Comparison of ENCODE assay signal across 7 mouse cellular contexts in the genomic region with DNA sequence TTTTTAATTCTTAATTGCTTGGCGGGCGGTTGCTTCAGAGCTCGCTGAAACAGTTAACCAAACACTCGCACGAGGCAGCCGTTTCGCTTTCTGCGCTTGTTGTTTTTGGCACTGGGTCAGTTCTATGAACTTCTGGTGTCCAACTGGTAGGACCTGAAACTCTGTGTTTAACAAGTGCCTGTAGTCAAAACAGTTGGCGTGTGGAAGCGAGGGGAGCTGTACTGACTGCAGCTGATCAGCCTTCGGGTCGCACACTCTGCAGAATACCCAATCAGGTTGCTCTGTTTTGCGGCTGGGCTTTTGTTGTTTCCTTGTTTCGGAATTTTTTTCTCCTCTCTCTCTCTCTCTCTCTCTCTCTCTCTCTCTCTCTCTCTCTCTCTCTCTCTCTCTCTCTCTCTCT.
DNase-seq lines count a peak whose midpoint lies in the region; ATAC-seq and TF ChIP-seq lines count a peak whose summit lies in the region.

No protein-coding gene starts in this region.

- H3K4me1 ChIP-seq in hindbrain, embryonic 13.5 days (replicated peaks): peaks cover 27% of the 10 kb centered on the region
- peaks cover 45% of the 10 kb centered on the region for H3K4me1 ChIP-seq in megakaryocyte, embryonic 14.5 days
- H3K4me1 ChIP-seq in small intestine, adult 2 months (ENCODE audit: control insufficient read depth, insufficient read depth, insufficient read length, low read length): no peaks in the 10 kb centered on the region

- H3K9me3 ChIP-seq in hindbrain, embryonic 13.5 days: no peaks in the 10 kb centered on the region
- H3K9me3 ChIP-seq in megakaryocyte, embryonic 14.5 days: no peaks in the 10 kb centered on the region

- peak; percentile 83 for DNase-seq in NIH3T3 (ENCODE audit: low read depth)
- DNase-seq in brain, embryonic 18.5 days (ENCODE audit: low read depth, low spot score): peak; percentile 45
- DNase-seq in forelimb bud, embryonic 11.5 days (ENCODE audit: low read depth, low spot score): peak; percentile 62
- DNase-seq in layer of hippocampus, postnatal 10 days (ENCODE audit: low spot score in 2 of 2): peak; percentile 44 to 47

- peak; percentile 70; the same call in 1 of the 2 replicates for ATAC-seq in hindbrain, embryonic 13.5 days (ENCODE audit: low FRiP score)

- peak overlapping the region; percentile 61 for H3K4me2 ChIP-seq in hindbrain, embryonic 13.5 days

- no peaks in the 10 kb centered on the region for H3K36me3 ChIP-seq in hindbrain, embryonic 13.5 days
- peaks cover 12% of the 10 kb centered on the region for H3K36me3 ChIP-seq in megakaryocyte, embryonic 14.5 days (replicated peaks; ENCODE audit: low read length)
- no peaks in the 10 kb centered on the region for H3K36me3 ChIP-seq in small intestine, adult 2 months (ENCODE audit: control insufficient read depth, insufficient read depth, low read length)

- H3K9ac ChIP-seq in hindbrain, embryonic 13.5 days: peak overlapping the region; percentile 36; the same call in 1 of the 2 replicates

- peaks cover 5% of the 10 kb centered on the region; the same call in 1 of the 2 replicates for H3K27me3 ChIP-seq in hindbrain, embryonic 13.5 days
- no peaks in the 10 kb centered on the region for H3K27me3 ChIP-seq in megakaryocyte, embryonic 14.5 days (replicated peaks)
- H3K27me3 ChIP-seq in small intestine, adult 2 months (ENCODE audit: control insufficient read depth, insufficient read depth, low read length): no peaks in the 10 kb centered on the region

- peak overlapping the region; percentile 35 for H3K4me3 ChIP-seq in hindbrain, embryonic 13.5 days
- H3K4me3 ChIP-seq in megakaryocyte, embryonic 14.5 days (replicated peaks): peak overlapping the region; percentile 94
- H3K4me3 ChIP-seq in small intestine, adult 2 months (ENCODE audit: low read depth, low read length): peak overlapping the region; percentile 60

- no peak for TF ChIP-seq POLR2A in small intestine, adult 2 months (IDR thresholded peaks at IDR 0.05; ENCODE audit: low read depth, low read length)

- under 1% methylated on average over 14 of the region's 14 CpGs for WGBS in hindbrain, embryonic 13.5 days
- under 1% methylated on average over 14 of the region's 14 CpGs for WGBS in small intestine, adult 2 months

- no peak overlapping the region for H3K27ac ChIP-seq in hindbrain, embryonic 13.5 days
- peak overlapping the region; percentile 52 for H3K27ac ChIP-seq in small intestine, adult 2 months (ENCODE audit: insufficient read depth, low read depth, low read length)

- TF ChIP-seq CTCF in small intestine, adult 2 months (IDR thresholded peaks at IDR 0.05; ENCODE audit: extremely low read depth, insufficient read length, insufficient replicate concordance, low read depth, low read length): no peak

Comparison
In these comparisons a context has a peak if more than half of its experiments do, and no peak if none do; other contexts are left out.
1. H3K4me3 ChIP-seq: peak in every context shown above with its lines; median percentile 94 in megakaryocyte, embryonic 14.5 days; 60 in small intestine, adult 2 months; 35 in hindbrain, embryonic 13.5 days.